Mouse (Mus musculus): ENCODE results near the gene Fam117a. TPM values are rescaled to one million over a fixed set of nuclear protein-coding genes. Genes with fewer than 3 reads are reported as not detected.

Gene Fam117a
- polyA plus RNA-seq, 1 experiment: 14.3 TPM

GRCm38 (mm10) chr11:95380711-95381110 is 43.9 kb downstream of the Fam117a start:
- peaks cover 6% of the 10 kb centered on the region; the same call in 1 of the 2 replicates for H3K4me1 ChIP-seq (ENCODE audit: control insufficient read depth, insufficient read depth, low read length)
- no peaks in the 10 kb centered on the region for H3K27me3 ChIP-seq (ENCODE audit: control insufficient read depth, insufficient read depth, low read length)
- no peak overlapping the region for H3K27ac ChIP-seq (ENCODE audit: insufficient read depth, low read length)
- TF ChIP-seq CTCF (IDR thresholded peaks at IDR 0.05; ENCODE audit: borderline replicate concordance, insufficient read depth, low read depth, low read length): no peak
- H3K4me3 ChIP-seq (replicated peaks; ENCODE audit: insufficient read depth, low read depth, low read length): no peak overlapping the region
- WGBS: 94% methylated on average over 7 of the region's 7 CpGs
- DNase-seq: no peak

GRCm38 (mm10) chr11:95381146-95381545 is 44.3 kb downstream of the Fam117a start:
- no peak for DNase-seq
- H3K4me1 ChIP-seq (ENCODE audit: control insufficient read depth, insufficient read depth, low read length): peaks cover 7% of the 10 kb centered on the region; the same call in 1 of the 2 replicates
- H3K27me3 ChIP-seq (ENCODE audit: control insufficient read depth, insufficient read depth, low read length): no peaks in the 10 kb centered on the region
- H3K4me3 ChIP-seq (replicated peaks; ENCODE audit: insufficient read depth, low read depth, low read length): no peak overlapping the region
- H3K27ac ChIP-seq (ENCODE audit: insufficient read depth, low read length): no peak overlapping the region
- 92% methylated on average over 1 of the region's 1 CpGs for WGBS
- TF ChIP-seq CTCF (IDR thresholded peaks at IDR 0.05; ENCODE audit: borderline replicate concordance, insufficient read depth, low read depth, low read length): no peak
- TF ChIP-seq POLR2A (IDR thresholded peaks at IDR 0.05; ENCODE audit: borderline replicate concordance, insufficient read depth, low read length): no peak

- H3K27ac ChIP-seq (ENCODE audit: insufficient read depth, low read length): no peak overlapping the region
- peaks cover 11% of the 10 kb centered on the region for H3K4me1 ChIP-seq (ENCODE audit: control insufficient read depth, insufficient read depth, low read length)
- no peak for TF ChIP-seq POLR2A (IDR thresholded peaks at IDR 0.05; ENCODE audit: borderline replicate concordance, insufficient read depth, low read length)
- TF ChIP-seq CTCF (IDR thresholded peaks at IDR 0.05; ENCODE audit: borderline replicate concordance, insufficient read depth, low read depth, low read length): no peak
- DNase-seq: no peak
- H3K27me3 ChIP-seq (ENCODE audit: control insufficient read depth, insufficient read depth, low read length): no peaks in the 10 kb centered on the region
- WGBS: 87% methylated on average over 5 of the region's 5 CpGs
- H3K4me3 ChIP-seq (replicated peaks; ENCODE audit: insufficient read depth, low read depth, low read length): no peak overlapping the region
These were observed 46.6 kb downstream of the Fam117a start for GRCm38 (mm10) chr11:95383331-95383986.

GRCm38 (mm10) chr11:95384004-95384318 is 47.1 kb downstream of the Fam117a start:
- TF ChIP-seq CTCF (IDR thresholded peaks at IDR 0.05; ENCODE audit: borderline replicate concordance, insufficient read depth, low read depth, low read length) (no peak), POLR2A (IDR thresholded peaks at IDR 0.05; ENCODE audit: borderline replicate concordance, insufficient read depth, low read length) (no peak)
- DNase-seq: no peak
- Histone ChIP-seq H3K27ac (ENCODE audit: insufficient read depth, low read length) (no peak overlapping the region), H3K4me1 (ENCODE audit: control insufficient read depth, insufficient read depth, low read length) (peaks cover 13% of the 10 kb centered on the region), H3K4me3 (replicated peaks; ENCODE audit: insufficient read depth, low read depth, low read length) (no peak overlapping the region), H3K27me3 (ENCODE audit: control insufficient read depth, insufficient read depth, low read length) (no peaks in the 10 kb centered on the region)
- 43% methylated on average over 9 of the region's 9 CpGs for WGBS

- peak within 1 kb of the TSS; percentile 99 for H3K27ac ChIP-seq (ENCODE audit: insufficient read depth, low read length)
- H3K4me3 ChIP-seq (replicated peaks; ENCODE audit: insufficient read depth, low read depth, low read length): peak within 1 kb of the TSS; percentile 86
- DNase-seq: peak; percentile 96 to 97
- H3K4me1 ChIP-seq (ENCODE audit: control insufficient read depth, insufficient read depth, low read length): peaks cover 15% of the 10 kb centered on the region
- 1% methylated on average over 42 of the region's 42 CpGs for WGBS
- H3K27me3 ChIP-seq (ENCODE audit: control insufficient read depth, insufficient read depth, low read length): no peaks in the 10 kb centered on the region
- TF ChIP-seq POLR2A (IDR thresholded peaks at IDR 0.05; ENCODE audit: borderline replicate concordance, insufficient read depth, low read length) (peak; percentile 53; the same call in 1 of the 2 replicates), CTCF (IDR thresholded peaks at IDR 0.05; ENCODE audit: borderline replicate concordance, insufficient read depth, low read depth, low read length) (peak; percentile 95)
These were observed 47.6 kb downstream of the Fam117a start, which contains the start of gene Slc35b1 for GRCm38 (mm10) chr11:95384319-95384972. Gene Slc35b1, plus strand, starts transcription at chr11:95384692.

- H3K4me1 ChIP-seq (ENCODE audit: control insufficient read depth, insufficient read depth, low read length): peaks cover 15% of the 10 kb centered on the region
- under 1% methylated on average over 14 of the region's 14 CpGs for WGBS
These were observed 48.1 kb downstream of the Fam117a start for GRCm38 (mm10) chr11:95384973-95385320.

GRCm38 (mm10) chr11:95387354-95387753 is 50.5 kb downstream of the Fam117a start:
- H3K4me3 ChIP-seq (replicated peaks; ENCODE audit: insufficient read depth, low read depth, low read length): no peak overlapping the region
- no peak for TF ChIP-seq POLR2A (IDR thresholded peaks at IDR 0.05; ENCODE audit: borderline replicate concordance, insufficient read depth, low read length)
- no peak for TF ChIP-seq CTCF (IDR thresholded peaks at IDR 0.05; ENCODE audit: borderline replicate concordance, insufficient read depth, low read depth, low read length)
- peaks cover 23% of the 10 kb centered on the region for H3K4me1 ChIP-seq (ENCODE audit: control insufficient read depth, insufficient read depth, low read length)
- DNase-seq: no peak
- no peaks in the 10 kb centered on the region for H3K27me3 ChIP-seq (ENCODE audit: control insufficient read depth, insufficient read depth, low read length)
- 82% methylated on average over 7 of the region's 7 CpGs for WGBS
- H3K27ac ChIP-seq (ENCODE audit: insufficient read depth, low read length): no peak overlapping the region

More at GRCm38 (mm10) chr11:95384973-95385320, 48.1 kb downstream of the Fam117a start:
- peak overlapping the region; percentile 99 for H3K27ac ChIP-seq (ENCODE audit: insufficient read depth, low read length)
- TF ChIP-seq CTCF (IDR thresholded peaks at IDR 0.05; ENCODE audit: borderline replicate concordance, insufficient read depth, low read depth, low read length) (no peak), POLR2A (IDR thresholded peaks at IDR 0.05; ENCODE audit: borderline replicate concordance, insufficient read depth, low read length) (no peak)
- H3K4me3 ChIP-seq (replicated peaks; ENCODE audit: insufficient read depth, low read depth, low read length): peak overlapping the region; percentile 86
- no peak for DNase-seq
- no peaks in the 10 kb centered on the region for H3K27me3 ChIP-seq (ENCODE audit: control insufficient read depth, insufficient read depth, low read length)

- H3K4me3 ChIP-seq (replicated peaks; ENCODE audit: insufficient read depth, low read depth, low read length): no peak overlapping the region
- no peak overlapping the region for H3K27ac ChIP-seq (ENCODE audit: insufficient read depth, low read length)
- DNase-seq: peak in 1 of 2 experiments; percentile 48
- peaks cover 35% of the 10 kb centered on the region for H3K4me1 ChIP-seq (ENCODE audit: control insufficient read depth, insufficient read depth, low read length)
- 20% methylated on average over 3 of the region's 3 CpGs for WGBS
- TF ChIP-seq POLR2A (IDR thresholded peaks at IDR 0.05; ENCODE audit: borderline replicate concordance, insufficient read depth, low read length): no peak
- peak; percentile 78; the same call in 1 of the 2 replicates for TF ChIP-seq CTCF (IDR thresholded peaks at IDR 0.05; ENCODE audit: borderline replicate concordance, insufficient read depth, low read depth, low read length)
- H3K27me3 ChIP-seq (ENCODE audit: control insufficient read depth, insufficient read depth, low read length): no peaks in the 10 kb centered on the region
These were observed 52.2 kb downstream of the Fam117a start for GRCm38 (mm10) chr11:95389006-95389405.

Data from cerebellum, adult 2 months (tissue).